Mouse (Mus musculus) monocyte, adult 5-6 weeks (primary cell): ENCODE results near the gene Wdr61. TPM values are rescaled to one million over a fixed set of nuclear protein-coding genes. Genes with fewer than 3 reads are reported as not detected.
"Not testable (repeated sequence)": the region's sequence is repeated elsewhere in the genome, so short reads cannot be mapped to it uniquely, and the experiment has no call there.

Experiments used
- ATAC-seq: fragments of 153-309, 156-312 bp; replicated peaks from 2 replicates; pipeline ENCODE4 v1.8.0; 2017; ENCODE audit warnings: mild to moderate bottlenecking; ENCODE audit not compliant: low TSS enrichment, insufficient number of reproducible peaks, severe bottlenecking, poor library complexity, low FRiP score
- total RNA-seq: library from RNA; stranded (forward); fragments of 200-1000, 200-491, 200-594 nt; gene quantifications from 3 replicates; pipeline ENCODE4 v1.2.3, GENCODE M21; 2017

Wdr61 gene
- total RNA-seq, 1 experiment from 2014 or later: 32.9 TPM

- ATAC-seq: not testable (repeated sequence)
These were observed 43.6 kb downstream of the Wdr61 start for GRCm38 (mm10) chr9:54690697-54691096.

- no peak for ATAC-seq
These were observed 44.9 kb downstream of the Wdr61 start for GRCm38 (mm10) chr9:54689446-54689845.

GRCm38 (mm10) chr9:54687246-54688236, 46.8 kb downstream of the Wdr61 start:
- ATAC-seq: no peak

GRCm38 (mm10) chr9:54683814-54684605, 50.3 kb downstream of the Wdr61 start:
- no peak for ATAC-seq

GRCm38 (mm10) chr9:54682846-54683245, 51.5 kb downstream of the Wdr61 start:
- no peak for ATAC-seq

GRCm38 (mm10) chr9:54676531-54676986, 57.8 kb downstream of the Wdr61 start:
- peak; percentile 71; the same call in 1 of the 2 replicates for ATAC-seq

GRCm38 (mm10) chr9:54673887-54674286, 60.4 kb downstream of the Wdr61 start:
- ATAC-seq: no peak

- no peak for ATAC-seq
These were observed 62.4 kb downstream of the Wdr61 start for GRCm38 (mm10) chr9:54671962-54672361.

GRCm38 (mm10) chr9:54668455-54668854, 65.9 kb downstream of the Wdr61 start:
- ATAC-seq: no peak

GRCm38 (mm10) chr9:54666116-54666515, 68.2 kb downstream of the Wdr61 start:
- ATAC-seq: no peak

Other genes starting within 250 kb of the Wdr61 start
- 2.8 to 15.1 TPM (median 12.4 TPM) in 3 replicates for gene Dmxl2, start 232.9 kb downstream of the Wdr61 start, total RNA-seq
- 2.4 TPM in 1 of 3 replicates, not detected in the others for gene Sh2d7, start 195.5 kb downstream of the Wdr61 start, total RNA-seq
- 0.39 to 2.2 TPM (median 2.2 TPM) in 3 replicates for gene Cib2, start 174.3 kb downstream of the Wdr61 start, total RNA-seq
- gene Idh3a, start 148.2 kb downstream of the Wdr61 start, total RNA-seq: 26.1 to 29.5 TPM (median 26.3 TPM) in 3 replicates
- 2.3 to 3.9 TPM (median 3.6 TPM) in 3 replicates for gene Acsbg1, start 72.6 kb downstream of the Wdr61 start, total RNA-seq
- gene Dnaja4, start 35.6 kb downstream of the Wdr61 start, total RNA-seq: 6.1 to 14.0 TPM (median 7.8 TPM) in 3 replicates
- gene Crabp1, start 30.2 kb upstream of the Wdr61 start, total RNA-seq: not detected in 3 replicates
- 21.2 to 58.3 TPM (median 23.0 TPM) in 3 replicates for gene Ireb2, start 129.3 kb upstream of the Wdr61 start, total RNA-seq
- gene Hykk, start 182.8 kb upstream of the Wdr61 start, total RNA-seq: 0.68 TPM in 1 of 3 replicates, not detected in the others
- gene Psma4, start 216.3 kb upstream of the Wdr61 start, total RNA-seq: 243 to 326 TPM (median 251 TPM) in 3 replicates
- not detected in 3 replicates for gene AY074887, start 216.5 kb upstream of the Wdr61 start, total RNA-seq
- gene Chrna5, start 246.4 kb upstream of the Wdr61 start, total RNA-seq: not detected in 3 replicates